ENCODE assay signal across 25 mouse cellular contexts in genomic region chr4:105791944-105792343, GRCm38 (mm10). TPM values are rescaled to one million over a fixed set of nuclear protein-coding genes. Genes with fewer than 3 reads are reported as not detected.
"Had no signal": no experiment of that assay in that cellular context is flagged by ENCODE, and none has a peak within 500 bp of the region (broad histone marks: within the 10 kb centered on the region; RNA-seq: fewer than 3 reads in every experiment).

No protein-coding gene starts in this region.

- H3K4me2 ChIP-seq: kidney, embryonic 15.5 days; liver, embryonic 11.5 days; liver, embryonic 15.5 days; lung, embryonic 14.5 days; midbrain, embryonic 11.5 days; midbrain, embryonic 15.5 days; neural tube, embryonic 12.5 days had no signal

- H3K4me3 ChIP-seq: kidney, embryonic 15.5 days; liver, embryonic 15.5 days; megakaryocyte, embryonic 14.5 days; midbrain, embryonic 15.5 days; neural tube, embryonic 12.5 days had no signal

- H3K4me1 ChIP-seq: kidney, embryonic 15.5 days; liver, embryonic 15.5 days; megakaryocyte, embryonic 14.5 days; midbrain, embryonic 15.5 days; neural tube, embryonic 12.5 days had no signal

- H3K27me3 ChIP-seq: kidney, embryonic 15.5 days; liver, embryonic 15.5 days; megakaryocyte, embryonic 14.5 days; midbrain, embryonic 15.5 days; neural tube, embryonic 12.5 days had no signal

- ATAC-seq: midbrain, embryonic 15.5 days had no signal

- DNase-seq: kidney, adult 2 months; kidney, postnatal 14 days; lung, embryonic 14.5 days; lung, postnatal 10 days; lung, postnatal 4 days; spleen, adult 18-20 months; thymus, adult 18-20 months; thymus, postnatal 14 days had no signal

- H3K9me3 ChIP-seq: kidney, embryonic 15.5 days; liver, embryonic 15.5 days; midbrain, embryonic 15.5 days; neural tube, embryonic 12.5 days had no signal

- H3K36me3 ChIP-seq: kidney, embryonic 15.5 days; liver, embryonic 15.5 days; midbrain, embryonic 15.5 days; neural tube, embryonic 12.5 days had no signal

- H3K27ac ChIP-seq: kidney, embryonic 15.5 days; liver, embryonic 15.5 days; midbrain, embryonic 15.5 days; neural tube, embryonic 12.5 days had no signal

- H3K9ac ChIP-seq: kidney, embryonic 15.5 days; liver, embryonic 15.5 days; lung, embryonic 14.5 days; midbrain, embryonic 15.5 days; neural tube, embryonic 12.5 days had no signal

RNA-seq across cellular contexts. Expression of gene Gm12728, which starts 2.3 kb away (rescaled TPM):
- total RNA-seq: layer of hippocampus, adult 8-10 months; layer of hippocampus, postnatal 14 days; left cerebral cortex, adult 18-20 months; left cerebral cortex, postnatal 14 days; monocyte, adult 5-6 weeks; neutrophil, adult 5-6 weeks had no signal
- polyA plus RNA-seq: kidney, adult 2 months; kidney, embryonic 15.5 days; large intestine, adult 2 months; limb, embryonic 11.5 days; liver, embryonic 11.5 days; liver, embryonic 15.5 days; midbrain, embryonic 11.5 days; midbrain, embryonic 15.5 days; neural tube, embryonic 12.5 days; stomach, embryonic 14.5 days; urinary bladder, adult 2 months had no signal
